Mouse (Mus musculus) erythroblast, embryonic 14.5 days (primary cell): Measurements from ENCODE around the gene Vrk2. TPM values are rescaled to one million over a fixed set of nuclear protein-coding genes. Genes with fewer than 3 reads are reported as not detected.

ENCODE experiments used
- H3K27me3 ChIP-seq: 2 replicates; pipeline ENCODE4 v1.6.1; 2012; ENCODE audit warnings: inconsistent platforms; ENCODE audit not compliant: control insufficient read depth
- H3K36me3 ChIP-seq: 2 replicates; pipeline ENCODE4 v1.6.1; 2012; ENCODE audit warnings: mild to moderate bottlenecking, inconsistent platforms; ENCODE audit not compliant: control insufficient read depth
- H3K4me1 ChIP-seq: 2 replicates; pipeline ENCODE4 v1.6.1; 2012; ENCODE audit warnings: inconsistent platforms; ENCODE audit not compliant: control insufficient read depth
- H3K4me3 ChIP-seq: replicated peaks from 2 replicates; pipeline ENCODE3; 2012; ENCODE audit warnings: moderate library complexity, mild to moderate bottlenecking, inconsistent platforms
- H3K9me3 ChIP-seq: 2 replicates; pipeline ENCODE4 v1.6.1; 2012; ENCODE audit warnings: low read length, inconsistent platforms, mixed read lengths; ENCODE audit not compliant: control insufficient read depth
- GATA1 ChIP-seq: IDR thresholded peaks from 2 replicates; pipeline ENCODE4 v1.6.1; 2012; ENCODE audit warnings: low read length, inconsistent platforms, mixed read lengths
- TAL1 ChIP-seq: IDR thresholded peaks from 3 replicates; pipeline ENCODE4 v1.6.1; 2012; ENCODE audit warnings: low read length, inconsistent platforms, mixed read lengths
- polyA plus RNA-seq: library from polyadenylated mRNA; stranded (reverse); fragments of >175 nt; gene quantifications from 2 replicates; pipeline ENCODE4 v1.2.3, GENCODE M21; 2012

The Vrk2 gene
- polyA plus RNA-seq, 1 experiment = 5.8 TPM

GRCm38 (mm10) chr11:26516086-26516485 lies 77.7 kb downstream of the Vrk2 start:
- H3K27me3 ChIP-seq = no peaks in the 10 kb centered on the region
- no peaks in the 10 kb centered on the region for H3K9me3 ChIP-seq
- no peak overlapping the region for H3K4me3 ChIP-seq
- peaks cover 12% of the 10 kb centered on the region for H3K4me1 ChIP-seq
- H3K36me3 ChIP-seq = peaks cover 41% of the 10 kb centered on the region
- TF ChIP-seq TAL1 (no peak), GATA1 (no peak)

- TF ChIP-seq TAL1 (no peak), GATA1 (no peak)
- peaks cover 2% of the 10 kb centered on the region for H3K9me3 ChIP-seq
- no peaks in the 10 kb centered on the region for H3K27me3 ChIP-seq
- no peaks in the 10 kb centered on the region; the same call in 1 of the 2 replicates for H3K4me1 ChIP-seq
- no peak overlapping the region for H3K4me3 ChIP-seq
- peaks cover 53% of the 10 kb centered on the region for H3K36me3 ChIP-seq
These were observed 80.1 kb downstream of the Vrk2 start for GRCm38 (mm10) chr11:26513683-26514082.

GRCm38 (mm10) chr11:26495951-26496350 lies 97.8 kb downstream of the Vrk2 start:
- H3K27me3 ChIP-seq = no peaks in the 10 kb centered on the region
- peaks cover 87% of the 10 kb centered on the region for H3K36me3 ChIP-seq
- H3K4me3 ChIP-seq = no peak overlapping the region
- no peaks in the 10 kb centered on the region for H3K4me1 ChIP-seq
- TF ChIP-seq GATA1 = no peak
- TF ChIP-seq TAL1 = no peak
- no peaks in the 10 kb centered on the region for H3K9me3 ChIP-seq

- Histone ChIP-seq H3K4me3 (no peak overlapping the region), H3K9me3 (no peaks in the 10 kb centered on the region), H3K4me1 (no peaks in the 10 kb centered on the region), H3K36me3 (peaks cover 92% of the 10 kb centered on the region), H3K27me3 (no peaks in the 10 kb centered on the region)
- TF ChIP-seq GATA1 = no peak
- no peak for TF ChIP-seq TAL1
These were observed 103.9 kb downstream of the Vrk2 start for GRCm38 (mm10) chr11:26489761-26490466.

GRCm38 (mm10) chr11:26481691-26482242 lies 112.0 kb downstream of the Vrk2 start:
- Histone ChIP-seq H3K4me1 (no peaks in the 10 kb centered on the region), H3K4me3 (no peak overlapping the region), H3K36me3 (peaks cover 89% of the 10 kb centered on the region), H3K9me3 (no peaks in the 10 kb centered on the region), H3K27me3 (no peaks in the 10 kb centered on the region)
- TF ChIP-seq TAL1 (no peak), GATA1 (no peak)

GRCm38 (mm10) chr11:26477037-26477739 lies 116.6 kb downstream of the Vrk2 start:
- peaks cover 91% of the 10 kb centered on the region for H3K36me3 ChIP-seq
- no peaks in the 10 kb centered on the region for H3K9me3 ChIP-seq
- no peaks in the 10 kb centered on the region for H3K4me1 ChIP-seq
- H3K4me3 ChIP-seq = no peak overlapping the region
- no peak for TF ChIP-seq TAL1
- no peak for TF ChIP-seq GATA1
- no peaks in the 10 kb centered on the region for H3K27me3 ChIP-seq

- H3K9me3 ChIP-seq = no peaks in the 10 kb centered on the region
- TF ChIP-seq TAL1 (no peak), GATA1 (no peak)
- H3K4me3 ChIP-seq = no peak overlapping the region
- H3K36me3 ChIP-seq = peaks cover 13% of the 10 kb centered on the region
- no peaks in the 10 kb centered on the region for H3K27me3 ChIP-seq
- H3K4me1 ChIP-seq = peaks cover 6% of the 10 kb centered on the region
These were observed 139.7 kb downstream of the Vrk2 start for GRCm38 (mm10) chr11:26454081-26454480.

- Histone ChIP-seq H3K4me1 (peaks cover 6% of the 10 kb centered on the region), H3K36me3 (peaks cover 9% of the 10 kb centered on the region), H3K4me3 (no peak overlapping the region), H3K9me3 (no peaks in the 10 kb centered on the region), H3K27me3 (no peaks in the 10 kb centered on the region)
- TF ChIP-seq GATA1 (no peak), TAL1 (no peak)
These were observed 141.1 kb downstream of the Vrk2 start for GRCm38 (mm10) chr11:26452693-26453092.

GRCm38 (mm10) chr11:26451228-26451627 lies 142.6 kb downstream of the Vrk2 start:
- Histone ChIP-seq H3K9me3 (peaks cover 2% of the 10 kb centered on the region; the same call in 1 of the 2 replicates), H3K4me1 (peaks cover 6% of the 10 kb centered on the region)
- no peak for TF ChIP-seq TAL1
- no peak for TF ChIP-seq GATA1

More at GRCm38 (mm10) chr11:26451228-26451627, 142.6 kb downstream of the Vrk2 start:
- H3K36me3 ChIP-seq = peaks cover 12% of the 10 kb centered on the region
- H3K27me3 ChIP-seq = no peaks in the 10 kb centered on the region
- H3K4me3 ChIP-seq = no peak overlapping the region
